Mouse (Mus musculus) lung, embryonic 15.5 days (tissue): ENCODE results near the gene Yes1. TPM values are rescaled to one million over a fixed set of nuclear protein-coding genes. Genes with fewer than 3 reads are reported as not detected.
"Not testable (repeated sequence)": the region's sequence is repeated elsewhere in the genome, so short reads cannot be mapped to it uniquely, and the experiment has no call there.

Experiments used
- ATAC-seq: fragments of 200-750 bp; cut with Nextera tagmentation; 2 replicates; pipeline ENCODE4 v1.8.0; 2017; ENCODE audit warnings: moderate number of reproducible peaks, borderline replicate concordance; ENCODE audit not compliant: low FRiP score, low TSS enrichment; ENCODE audit errors: extremely low read depth
- H3K27ac ChIP-seq: fragments of 300-500 bp; sonication (generic); 2 replicates; pipeline ENCODE4 v1.5.1; 2015; ENCODE audit warnings: moderate library complexity, mild to moderate bottlenecking, inconsistent platforms
- H3K27me3 ChIP-seq: fragments of 300-500 bp; sonication (generic); 2 replicates; pipeline ENCODE4 v1.6.1; 2015; ENCODE audit warnings: inconsistent platforms
- H3K36me3 ChIP-seq: fragments of 300-500 bp; sonication (generic); 2 replicates; pipeline ENCODE4 v1.6.1; 2015; ENCODE audit warnings: inconsistent platforms
- H3K4me1 ChIP-seq: fragments of 300-500 bp; sonication (generic); 2 replicates; pipeline ENCODE4 v1.6.1; 2015; ENCODE audit warnings: inconsistent platforms
- H3K4me2 ChIP-seq: fragments of 300-500 bp; sonication (generic); 2 replicates; pipeline ENCODE4 v1.6.1; 2015; ENCODE audit warnings: inconsistent platforms, mild to moderate bottlenecking, moderate library complexity
- H3K4me3 ChIP-seq: fragments of 300-500 bp; sonication (generic); 2 replicates; pipeline ENCODE4 v1.5.1; 2015; ENCODE audit warnings: mild to moderate bottlenecking, inconsistent platforms
- H3K9ac ChIP-seq: fragments of 300-500 bp; sonication (generic); 2 replicates; pipeline ENCODE4 v1.6.1; 2015; ENCODE audit warnings: inconsistent platforms
- H3K9me3 ChIP-seq: fragments of 300-500 bp; sonication (generic); 2 replicates; pipeline ENCODE4 v1.6.1; 2016; ENCODE audit warnings: inconsistent platforms
- WGBS: fragments of 180-500 bp; shearing (Covaris S2); methylation state at CpG from one replicate; pipeline ENCODE4 v1.1.7; 2015; 5-methylcytosine and 5-hydroxymethylcytosine counted together
- polyA plus RNA-seq: library from polyadenylated mRNA; unstranded; fragments of >200 nt; fragmentation: Nextera tagmentation; extraction: Ambion mirVana; gene quantifications from 2 replicates; pipeline ENCODE4 v1.2.1, GENCODE M21; 2015

Yes1 gene
- polyA plus RNA-seq, 1 experiment from 2014 or later, result 38.7 TPM

GRCm38 (mm10) chr5:32728851-32729250, 117.9 kb downstream of the Yes1 start:
- H3K4me3 ChIP-seq, result no peak overlapping the region
- no peaks in the 10 kb centered on the region for H3K27me3 ChIP-seq
- ATAC-seq, result no peak
- H3K4me2 ChIP-seq, result no peak overlapping the region
- no peak overlapping the region for H3K9ac ChIP-seq
- H3K4me1 ChIP-seq, result no peaks in the 10 kb centered on the region
- no peaks in the 10 kb centered on the region for H3K9me3 ChIP-seq
- no peaks in the 10 kb centered on the region for H3K36me3 ChIP-seq
- 80% methylated on average over 8 of the region's 8 CpGs for WGBS
- no peak overlapping the region for H3K27ac ChIP-seq

DNA sequence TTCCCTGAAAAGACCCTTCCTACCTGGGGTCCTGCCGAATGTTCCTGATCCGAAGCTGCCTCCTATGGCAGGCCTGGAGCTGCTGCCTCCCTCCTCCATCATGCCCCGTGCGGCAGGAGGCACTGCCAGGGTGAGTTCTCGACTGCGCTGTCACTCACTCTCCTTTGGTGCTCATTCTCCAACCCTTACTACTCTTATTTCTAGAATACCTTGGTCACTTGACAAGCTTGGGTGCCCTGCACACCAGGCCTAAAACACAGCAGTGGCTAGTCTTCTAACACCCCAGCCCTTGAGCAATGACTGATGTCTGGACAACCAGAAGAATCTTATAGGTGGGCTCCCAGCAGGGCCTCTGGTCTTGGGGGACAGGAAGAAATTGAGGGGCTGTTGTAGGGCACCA, 122.9 kb downstream of the Yes1 start:
- ATAC-seq, result peak; percentile 48; the same call in 1 of the 2 replicates
- not testable (repeated sequence) for H3K9ac ChIP-seq, H3K27me3 ChIP-seq, H3K36me3 ChIP-seq, H3K4me1 ChIP-seq, H3K4me3 ChIP-seq, H3K27ac ChIP-seq, H3K4me2 ChIP-seq, H3K9me3 ChIP-seq
- 94% methylated on average over 6 of the region's 6 CpGs for WGBS

- Histone ChIP-seq H3K27ac (no peak overlapping the region), H3K27me3 (no peaks in the 10 kb centered on the region), H3K9ac (no peak overlapping the region), H3K4me1 (no peaks in the 10 kb centered on the region), H3K36me3 (no peaks in the 10 kb centered on the region), H3K4me3 (no peak overlapping the region), H3K9me3 (no peaks in the 10 kb centered on the region), H3K4me2 (no peak overlapping the region)
- no peak for ATAC-seq
- whole genome bisulfite sequencing, result 85% methylated on average over 6 of the region's 6 CpGs
These were observed 124.8 kb downstream of the Yes1 start for GRCm38 (mm10) chr5:32735779-32736178.

Other genes with a start within 250 kb of the Yes1 start
- 186 and 196 TPM in 2 replicates for gene Ppp1cb, start 152.3 kb upstream of the Yes1 start, polyA plus RNA-seq
- 63.5 and 65.4 TPM in 2 replicates for gene Pisd, start 174.5 kb downstream of the Yes1 start, polyA plus RNA-seq
- gene Gm20671, start 215.9 kb downstream of the Yes1 start, polyA plus RNA-seq, result not detected in 2 replicates
- gene Prr14l, start 243.1 kb downstream of the Yes1 start, polyA plus RNA-seq, result 13.2 and 17.5 TPM in 2 replicates